Mouse (Mus musculus) brain, embryonic 14.5 days (tissue): ENCODE measurements around the gene Parp3.

Experiments used
- CTCF ChIP-seq: fragments of 200-500 bp; IDR thresholded peaks from 2 replicates; pipeline ENCODE4 v1.5.1; 2012; ENCODE audit warnings: inconsistent platforms, mild to moderate bottlenecking, moderate library complexity, borderline replicate concordance; ENCODE audit not compliant: insufficient read depth, insufficient read length; ENCODE audit errors: extremely low read depth
- POLR2A ChIP-seq: fragments of 200-500 bp; IDR thresholded peaks from 2 replicates; pipeline ENCODE4 v1.6.1; 2012; ENCODE audit warnings: mild to moderate bottlenecking, inconsistent platforms, borderline replicate concordance; ENCODE audit not compliant: poor library complexity, insufficient read depth, insufficient read length, severe bottlenecking; ENCODE audit errors: extremely low read depth

GRCm38 (mm10) chr9:106519909-106520308 is 43.2 kb upstream of the Parp3 start:
- TF ChIP-seq POLR2A (no peak), CTCF (no peak)
